Mouse (Mus musculus) lung, adult 2 months (tissue): ENCODE results near the gene Vps8. TPM values are rescaled to one million over a fixed set of nuclear protein-coding genes. Genes with fewer than 3 reads are reported as not detected.

Experiments
- DNase-seq: peaks from one replicate; pipeline ENCODE4 v3.0.0; 2022
- H3K4me1 ChIP-seq: fragments of 200-500 bp; 2 replicates; pipeline ENCODE4 v1.6.1; 2011; ENCODE audit warnings: low read length; ENCODE audit not compliant: control insufficient read depth, insufficient read depth
- H3K4me3 ChIP-seq: fragments of 200-500 bp; replicated peaks from 2 replicates; pipeline ENCODE3; 2011; ENCODE audit warnings: low read depth, mild to moderate bottlenecking, control low read depth, low read length; ENCODE audit errors: extremely low read depth
- CTCF ChIP-seq: fragments of 200-500 bp; IDR thresholded peaks from 2 replicates; pipeline ENCODE4 v1.5.1; 2011; ENCODE audit warnings: mild to moderate bottlenecking, low read length, control low read depth; ENCODE audit not compliant: insufficient read depth
- POLR2A ChIP-seq: fragments of 200-500 bp; IDR thresholded peaks from 2 replicates; pipeline ENCODE4 v1.6.1; 2011; ENCODE audit warnings: low read depth, mild to moderate bottlenecking, control low read depth, low read length, borderline replicate concordance; ENCODE audit errors: extremely low read depth
- WGBS: fragments of 180-500 bp; shearing (Covaris S2); methylation state at CpG from one replicate; pipeline ENCODE4 v1.1.7; 2018; 5-methylcytosine and 5-hydroxymethylcytosine counted together
- polyA plus RNA-seq: library from polyadenylated mRNA; depleted of rRNA; stranded (reverse); fragments of >200 nt; gene quantifications from 2 replicates; pipeline ENCODE4 v1.2.3, GENCODE M21; 2012

Gene Vps8
- polyA plus RNA-seq, 1 experiment: 13.9 TPM

DNA sequence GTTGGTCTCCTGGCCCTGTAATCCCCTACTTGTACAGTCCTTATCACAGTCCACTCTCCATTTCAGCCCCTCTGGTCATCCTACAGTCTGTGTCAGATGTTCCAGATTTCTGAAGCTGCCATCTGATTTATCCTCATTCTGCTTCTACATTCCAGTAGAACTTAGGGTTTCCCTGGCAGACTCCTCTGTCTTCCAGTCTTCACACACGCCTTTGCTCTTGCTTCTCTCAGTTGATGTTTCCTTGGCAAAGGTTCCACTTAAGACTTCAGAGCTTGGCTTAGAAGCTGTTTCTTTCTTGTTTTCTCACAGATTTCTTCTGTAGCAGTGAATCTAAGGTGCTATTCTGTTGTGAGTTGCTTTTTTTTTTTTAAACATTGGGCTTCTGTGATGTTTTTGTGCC lies 102.5 kb downstream of the Vps8 start:
- no peaks in the 10 kb centered on the region for H3K4me1 ChIP-seq
- no peak overlapping the region for H3K4me3 ChIP-seq
- 66% methylated on average over 1 of the region's 1 CpGs for WGBS
- no peak for DNase-seq
- TF ChIP-seq POLR2A (no peak), CTCF (no peak)

DNA sequence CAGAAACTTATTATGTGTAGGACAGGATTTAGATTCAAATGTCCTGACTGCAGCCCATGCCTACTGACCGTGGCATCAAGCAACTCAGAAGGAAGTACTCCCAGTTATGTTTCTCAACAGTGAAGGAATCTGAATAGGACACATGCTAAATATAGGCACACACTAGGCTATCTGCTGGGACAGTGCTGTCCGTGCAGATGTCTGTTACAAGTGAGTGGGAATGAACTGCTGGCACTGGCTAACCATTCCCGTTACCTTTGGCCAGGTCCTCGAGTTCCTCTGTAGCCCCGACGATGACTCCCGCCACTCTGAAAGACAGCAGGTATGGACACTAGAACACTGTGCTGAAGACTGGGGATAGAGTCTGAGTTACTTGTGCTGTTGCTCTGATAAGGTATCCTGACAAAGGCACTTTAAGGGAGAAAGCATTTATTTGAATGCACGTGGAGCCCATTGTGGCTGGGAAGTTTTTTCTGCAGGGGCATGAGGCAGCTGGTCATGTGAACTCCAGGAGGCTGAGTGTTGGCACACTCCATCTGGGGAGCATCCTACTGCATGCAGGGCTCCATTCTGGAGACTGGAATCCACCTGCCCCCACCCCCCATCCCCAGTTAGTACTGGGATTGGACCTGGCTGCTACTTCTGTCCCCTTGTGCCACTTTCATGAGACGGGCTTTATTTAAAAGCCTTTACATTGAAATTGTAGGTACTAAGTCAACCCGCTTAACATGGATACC lies 104.5 kb downstream of the Vps8 start:
- DNase-seq: no peak
- no peaks in the 10 kb centered on the region for H3K4me1 ChIP-seq
- TF ChIP-seq CTCF (no peak), POLR2A (no peak)
- WGBS: 85% methylated on average over 10 of the region's 10 CpGs
- H3K4me3 ChIP-seq: no peak overlapping the region

DNA sequence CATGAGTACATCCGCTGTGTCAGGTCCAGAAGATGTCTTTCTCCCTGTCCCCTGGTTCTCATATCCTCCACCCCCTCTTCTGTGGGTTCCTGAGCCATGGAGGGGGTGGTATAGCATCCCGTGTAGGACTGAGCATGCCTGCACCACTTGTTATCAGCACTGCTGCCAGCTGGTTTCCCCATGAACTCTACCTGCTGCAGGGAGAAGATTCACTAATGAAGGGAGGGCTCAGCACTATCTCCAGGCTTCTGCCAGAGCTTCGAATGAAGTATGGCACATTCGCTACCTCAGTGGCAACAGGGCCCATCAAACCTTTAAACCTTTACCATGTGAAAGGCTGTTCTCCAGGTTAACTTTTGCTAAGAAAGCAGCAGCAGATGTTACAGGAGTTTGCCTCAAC lies 110.6 kb downstream of the Vps8 start:
- TF ChIP-seq POLR2A (no peak), CTCF (no peak)
- WGBS: 87% methylated on average over 4 of the region's 4 CpGs

DNA sequence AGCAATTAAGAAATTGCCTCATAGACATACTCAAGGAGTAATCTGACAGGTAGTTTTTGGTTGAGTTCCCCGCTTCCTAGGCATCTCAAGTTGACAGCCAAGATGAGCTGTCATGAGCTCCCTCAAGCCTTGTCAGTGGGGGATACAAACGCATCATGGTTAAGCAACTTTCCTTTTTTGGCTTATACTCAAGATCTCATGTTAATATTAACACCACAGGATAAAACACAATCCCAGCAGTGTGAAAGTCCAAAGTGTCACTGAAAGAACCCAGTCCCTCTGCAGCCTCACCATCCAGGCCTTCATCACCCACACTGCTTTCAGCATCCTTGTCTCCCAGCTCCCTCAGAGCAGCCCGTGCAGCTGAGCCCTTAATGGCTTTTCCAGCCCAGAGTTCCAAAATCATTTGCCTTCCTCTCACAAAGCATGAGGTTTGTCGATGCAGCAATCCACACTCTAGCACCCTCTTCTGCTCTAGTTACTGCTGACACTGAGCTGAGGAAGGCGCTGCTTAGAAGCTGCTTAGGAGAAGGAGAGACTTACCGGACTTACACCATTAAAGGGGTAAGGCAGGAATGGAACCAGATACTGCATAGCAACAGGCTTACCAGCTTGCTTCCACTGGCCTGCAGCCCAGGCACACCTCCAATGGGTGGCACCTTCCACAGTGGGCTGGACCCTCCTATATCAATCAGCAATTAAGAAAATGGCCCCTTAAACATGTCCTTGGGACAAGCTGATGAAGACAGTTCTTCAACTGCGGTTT lies 113.5 kb downstream of the Vps8 start:
- TF ChIP-seq POLR2A (no peak), CTCF (no peak)
- H3K4me1 ChIP-seq: no peaks in the 10 kb centered on the region
- WGBS: 83% methylated on average over 7 of the region's 7 CpGs
- DNase-seq: no peak
- H3K4me3 ChIP-seq: no peak overlapping the region

More for the DNA sequence above, 110.6 kb downstream of the Vps8 start:
- Histone ChIP-seq H3K4me1 (no peaks in the 10 kb centered on the region), H3K4me3 (no peak overlapping the region)
- DNase-seq: no peak

DNA sequence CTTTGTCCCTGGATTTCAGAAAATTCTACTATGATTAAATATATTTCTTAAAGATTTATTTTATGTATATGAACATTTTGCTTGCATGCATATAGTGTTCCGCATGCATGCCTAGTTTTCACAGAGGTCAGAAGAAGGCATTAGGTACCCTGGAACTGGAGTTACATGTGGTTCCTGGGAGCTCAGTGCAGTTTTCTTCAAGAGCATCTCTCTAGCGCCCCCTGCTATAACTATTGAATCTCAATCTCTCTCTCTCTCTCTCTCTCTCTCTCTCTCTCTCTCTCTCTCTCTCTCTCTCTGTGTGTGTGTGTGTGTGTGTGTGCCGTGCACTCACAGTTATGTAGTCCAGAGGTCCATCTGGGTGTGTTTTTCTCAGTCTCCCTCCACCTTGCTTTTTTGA lies 114.4 kb downstream of the Vps8 start:
- TF ChIP-seq POLR2A: no peak
- TF ChIP-seq CTCF: no peak
- 69% methylated on average over 3 of the region's 3 CpGs for WGBS

DNA sequence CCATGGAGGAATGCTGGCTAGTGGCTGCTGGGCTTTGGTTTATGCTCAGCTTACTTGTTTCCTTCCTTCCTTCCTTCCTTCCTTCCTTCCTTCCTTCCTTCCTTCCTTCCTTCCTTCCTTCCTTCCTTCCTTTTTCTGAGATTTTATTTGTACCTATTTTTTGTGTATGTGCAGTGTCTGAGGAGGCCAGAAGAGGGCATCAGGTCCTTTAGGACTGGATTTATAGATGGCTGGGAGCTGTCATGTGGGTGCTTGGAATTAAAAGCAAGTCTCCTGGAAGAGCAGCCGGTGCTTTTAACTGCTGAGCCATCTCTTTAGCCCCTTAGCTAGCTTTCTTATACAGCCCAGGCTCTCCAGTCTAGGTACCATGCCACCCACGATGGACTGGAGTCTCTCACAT lies 116.0 kb downstream of the Vps8 start:
- 67% methylated on average over 2 of the region's 2 CpGs for WGBS
- DNase-seq: no peak
- TF ChIP-seq POLR2A: no peak
- no peak for TF ChIP-seq CTCF
- H3K4me1 ChIP-seq: no peaks in the 10 kb centered on the region
- H3K4me3 ChIP-seq: no peak overlapping the region

More for the DNA sequence above, 114.4 kb downstream of the Vps8 start:
- Histone ChIP-seq H3K4me1 (no peaks in the 10 kb centered on the region), H3K4me3 (no peak overlapping the region)
- DNase-seq: no peak

DNA sequence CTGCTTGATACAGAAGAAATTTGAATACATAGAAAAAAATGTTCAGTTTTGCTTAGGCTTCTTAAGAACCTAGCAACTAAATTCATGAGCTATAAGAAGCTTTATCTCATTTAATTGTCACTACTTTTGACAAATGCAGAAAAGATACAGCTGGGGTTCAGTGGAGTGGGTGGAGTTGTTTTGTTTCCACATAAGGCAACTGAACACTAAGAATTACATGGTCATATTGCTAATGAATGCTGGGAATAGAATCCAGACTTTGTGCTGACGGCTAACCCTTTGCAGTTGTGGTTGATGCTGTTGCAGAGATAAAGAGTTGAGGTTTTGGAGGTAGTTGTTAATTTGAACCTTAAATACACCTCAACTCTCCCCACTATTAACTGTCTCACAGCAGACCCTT lies 119.6 kb downstream of the Vps8 start:
- Histone ChIP-seq H3K4me3 (no peak overlapping the region), H3K4me1 (no peaks in the 10 kb centered on the region)
- no peak for DNase-seq
- no peak for TF ChIP-seq CTCF
- no peak for TF ChIP-seq POLR2A
- WGBS: 80% methylated on average over 1 of the region's 1 CpGs

DNA sequence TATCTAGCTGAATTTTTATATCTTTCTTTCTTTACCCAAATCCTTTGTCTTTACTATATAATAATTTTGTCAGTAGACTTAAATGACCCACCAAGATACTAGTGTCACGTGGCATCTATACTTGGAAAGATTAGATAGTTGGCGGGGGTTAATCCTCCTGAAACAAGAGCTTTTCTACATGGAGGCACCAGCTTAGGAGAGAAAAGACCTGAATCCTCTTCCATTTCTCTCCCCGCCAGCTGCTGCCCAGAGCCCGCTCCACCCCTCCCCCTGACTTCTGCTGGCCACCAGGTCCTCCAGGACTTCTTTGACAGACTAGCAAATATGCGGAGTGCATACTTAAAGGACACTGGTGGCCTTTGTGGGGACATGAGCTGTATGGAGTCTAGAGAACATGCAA lies 124.5 kb downstream of the Vps8 start:
- TF ChIP-seq CTCF: no peak
- TF ChIP-seq POLR2A: no peak
- 89% methylated on average over 5 of the region's 5 CpGs for WGBS
- Histone ChIP-seq H3K4me1 (no peaks in the 10 kb centered on the region), H3K4me3 (no peak overlapping the region)
- no peak for DNase-seq

DNA sequence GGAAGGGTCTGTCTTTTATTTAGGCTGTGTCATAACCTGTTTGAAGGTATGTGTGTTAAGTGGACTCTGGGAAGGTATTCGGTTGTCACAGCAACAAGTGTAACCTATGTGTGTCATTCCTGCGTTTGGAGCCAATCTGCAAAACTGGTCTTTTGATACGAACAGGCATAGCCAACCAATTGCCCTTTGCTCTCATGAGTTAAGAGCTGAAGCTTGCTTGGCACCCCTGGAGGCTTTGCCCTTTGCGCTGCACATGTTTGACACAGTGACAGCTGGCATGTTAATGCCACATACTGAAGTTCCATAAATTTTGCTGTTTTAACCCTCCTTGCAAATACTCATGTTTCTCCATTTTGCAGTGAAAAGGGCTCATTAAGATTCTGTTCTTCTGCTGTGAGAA lies 126.8 kb downstream of the Vps8 start:
- no peak for DNase-seq
- 68% methylated on average over 4 of the region's 4 CpGs for WGBS
- Histone ChIP-seq H3K4me3 (no peak overlapping the region), H3K4me1 (no peaks in the 10 kb centered on the region)
- TF ChIP-seq POLR2A (no peak), CTCF (no peak)

DNA sequence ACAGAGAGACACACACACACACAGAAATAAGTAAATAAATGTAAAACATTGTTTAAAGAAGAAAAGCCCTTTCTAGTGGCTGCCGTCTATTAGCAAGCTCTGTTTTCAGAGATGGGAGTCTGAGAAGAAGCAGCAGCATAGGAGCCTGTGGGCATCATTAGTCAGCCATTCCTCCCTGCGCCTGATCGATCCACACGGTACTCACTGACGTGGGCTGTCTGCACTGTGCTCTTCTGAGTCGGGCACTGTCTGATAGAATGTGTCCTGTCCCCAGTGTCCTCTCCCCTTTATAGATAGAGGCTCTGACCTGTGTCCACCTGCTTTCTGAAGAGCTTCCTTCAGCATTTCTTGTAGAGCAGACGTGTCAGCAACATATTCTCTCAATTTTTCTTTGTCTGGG lies 127.5 kb downstream of the Vps8 start:
- no peak for DNase-seq
- no peak overlapping the region for H3K4me3 ChIP-seq
- 89% methylated on average over 7 of the region's 7 CpGs for WGBS
- H3K4me1 ChIP-seq: no peaks in the 10 kb centered on the region
- TF ChIP-seq CTCF (no peak), POLR2A (no peak)
